23 mouse cellular contexts compared by ENCODE assay signal in the genomic region with DNA sequence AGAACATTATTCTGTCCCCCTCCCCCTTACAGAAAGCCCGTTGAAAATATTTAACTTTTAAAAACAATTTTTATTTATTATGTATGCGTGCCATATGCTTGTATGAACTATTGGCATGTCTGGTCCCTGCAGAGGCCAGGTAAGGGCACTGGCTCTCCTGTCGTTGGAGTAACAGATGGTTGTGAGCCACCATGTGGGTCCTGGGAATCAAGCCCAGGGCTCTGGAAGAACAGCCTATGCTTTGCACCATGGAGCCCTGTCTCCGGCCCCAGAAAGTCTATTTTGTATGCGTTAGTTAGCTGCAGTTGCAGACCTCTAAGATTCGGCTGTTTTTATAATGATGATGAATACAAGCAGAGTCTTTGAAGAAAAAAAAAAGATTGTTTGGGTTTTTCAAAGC.
DNase-seq lines count a peak whose midpoint lies in the region; ATAC-seq and TF ChIP-seq lines count a peak whose summit lies in the region.
"Had no signal": no experiment of that assay in that cellular context is flagged by ENCODE, and none has a peak within 500 bp of the region (broad histone marks: within the 10 kb centered on the region; RNA-seq: fewer than 3 reads in every experiment).

No protein-coding gene starts in this region.

- H3K27me3 ChIP-seq in hindbrain, postnatal 0 days (ENCODE audit: insufficient read depth, low read length) = no peaks in the 10 kb centered on the region
- peaks cover 9% of the 10 kb centered on the region for H3K27me3 ChIP-seq in hindbrain, embryonic 10.5 days (ENCODE audit: insufficient read depth, poor library complexity, severe bottlenecking)
- H3K27me3 ChIP-seq in intestine, embryonic 15.5 days (replicated peaks) = no peaks in the 10 kb centered on the region
- H3K27me3 ChIP-seq: embryonic facial prominence, embryonic 13.5 days; forebrain, embryonic 15.5 days had no signal

- DNase-seq in hindbrain, postnatal 0 days (ENCODE audit: low spot score) = peak; percentile 53
- DNase-seq in hindbrain, embryonic 10.5 days (ENCODE audit: low spot score) = no peak
- DNase-seq in B cell, adult 2 months = peak; percentile 24 to 25
- DNase-seq in cerebellum, adult 11-12 months = peak; percentile 94
- DNase-seq in cerebellum, postnatal 10 days = peak; percentile 85 to 91
- no peak for DNase-seq in adrenal gland, postnatal 4 days (ENCODE audit: low spot score in 2 of 2)
- DNase-seq: embryo, embryonic 11 days; gastrocnemius, postnatal 10 days; heart, postnatal 10 days; layer of hippocampus, adult 9-11 months; liver; right cerebral cortex, postnatal 14 days; spleen, adult 18-20 months had no signal

- H3K9me3 ChIP-seq in hindbrain, postnatal 0 days (ENCODE audit: low read length) = no peaks in the 10 kb centered on the region
- no peaks in the 10 kb centered on the region for H3K9me3 ChIP-seq in hindbrain, embryonic 10.5 days
- H3K9me3 ChIP-seq in intestine, embryonic 15.5 days = no peaks in the 10 kb centered on the region
- H3K9me3 ChIP-seq: embryonic facial prominence, embryonic 13.5 days; forebrain, embryonic 15.5 days; limb, embryonic 10.5 days had no signal

- no peaks in the 10 kb centered on the region for H3K4me1 ChIP-seq in hindbrain, postnatal 0 days (ENCODE audit: insufficient read depth, low read length)
- 0 out of 2 replicates have a peak, but pooled peaks cover 4% of the 10 kb centered on the region for H3K4me1 ChIP-seq in hindbrain, embryonic 10.5 days (replicated peaks)
- 0 out of 2 replicates have a peak, but pooled peaks cover 2% of the 10 kb centered on the region for H3K4me1 ChIP-seq in intestine, embryonic 15.5 days (replicated peaks)

- H3K36me3 ChIP-seq in hindbrain, postnatal 0 days (ENCODE audit: insufficient read depth, low read length) = no peaks in the 10 kb centered on the region
- H3K36me3 ChIP-seq in hindbrain, embryonic 10.5 days = no peaks in the 10 kb centered on the region
- H3K36me3 ChIP-seq in intestine, embryonic 15.5 days = no peaks in the 10 kb centered on the region
- H3K36me3 ChIP-seq: embryonic facial prominence, embryonic 13.5 days; forebrain, embryonic 15.5 days; heart, embryonic 12.5 days; limb, embryonic 10.5 days had no signal

- no peak overlapping the region for H3K27ac ChIP-seq in hindbrain, postnatal 0 days
- no peak overlapping the region for H3K27ac ChIP-seq in hindbrain, embryonic 10.5 days
- no peak overlapping the region for H3K27ac ChIP-seq in intestine, embryonic 15.5 days
- H3K27ac ChIP-seq: embryonic facial prominence, embryonic 13.5 days; forebrain, embryonic 15.5 days; kidney, postnatal 0 days; limb, embryonic 10.5 days; macrophage had no signal

- no peak for ATAC-seq in hindbrain, postnatal 0 days
- no peak for ATAC-seq in intestine, embryonic 15.5 days
- ATAC-seq: forebrain, embryonic 15.5 days; inflammation-experienced regulatory T-cells, adult 6 months; lung, postnatal 0 days had no signal

- WGBS in hindbrain, postnatal 0 days = 43% methylated on average over 6 of the region's 6 CpGs
- WGBS in hindbrain, embryonic 10.5 days = 83% methylated on average over 6 of the region's 6 CpGs
- WGBS in intestine, embryonic 15.5 days = 69% methylated on average over 6 of the region's 6 CpGs

- H3K4me2 ChIP-seq in hindbrain, postnatal 0 days (ENCODE audit: low read depth, low read length) = no peak overlapping the region
- H3K4me2 ChIP-seq in intestine, embryonic 15.5 days (replicated peaks) = no peak overlapping the region
- H3K4me2 ChIP-seq: embryonic facial prominence, embryonic 13.5 days; forebrain, embryonic 15.5 days; heart, embryonic 12.5 days had no signal

- no peak for TF ChIP-seq CTCF in hindbrain, postnatal 0 days (IDR thresholded peaks at IDR 0.05; ENCODE audit: low read depth)

- no peak overlapping the region for H3K4me3 ChIP-seq in hindbrain, postnatal 0 days (ENCODE audit: low read length)
- H3K4me3 ChIP-seq in hindbrain, embryonic 10.5 days = no peak overlapping the region
- H3K4me3 ChIP-seq in intestine, embryonic 15.5 days (replicated peaks) = no peak overlapping the region
- H3K4me3 ChIP-seq: embryonic facial prominence, embryonic 13.5 days; erythroblast, embryonic 14.5 days; forebrain, embryonic 15.5 days; heart, embryonic 12.5 days; limb, embryonic 10.5 days had no signal

- H3K9ac ChIP-seq in hindbrain, postnatal 0 days (replicated peaks; ENCODE audit: low read length) = no peak overlapping the region
- H3K9ac ChIP-seq in intestine, embryonic 15.5 days = no peak overlapping the region
- H3K9ac ChIP-seq: embryonic facial prominence, embryonic 13.5 days; forebrain, embryonic 15.5 days; heart, embryonic 12.5 days had no signal

Comparison
In these comparisons a context has a peak if more than half of its experiments do, and no peak if none do; other contexts are left out.
1. DNase-seq: peak in hindbrain, postnatal 0 days (single experiment), B cell, adult 2 months (2 of 2), cerebellum, adult 11-12 months (single experiment) and cerebellum, postnatal 10 days (2 of 2); none in hindbrain, embryonic 10.5 days (single experiment) and adrenal gland, postnatal 4 days (0 of 2).